Mouse (Mus musculus) hindbrain, embryonic 16.5 days (tissue): ENCODE results near the gene Cpn1. TPM values are rescaled to one million over a fixed set of nuclear protein-coding genes. Genes with fewer than 3 reads are reported as not detected.

Experiments
- ATAC-seq: fragments of 200-750 bp; cut with Nextera tagmentation; 2 replicates; pipeline ENCODE4 v1.8.0; 2017; ENCODE audit warnings: moderate TSS enrichment, moderate library complexity
- H3K27ac ChIP-seq: fragments of 300-500 bp; sonication (generic); 2 replicates; pipeline ENCODE4 v1.5.1; 2014; ENCODE audit warnings: low read depth, mild to moderate bottlenecking, control low read depth, low read length, moderate library complexity
- H3K27me3 ChIP-seq: fragments of 300-500 bp; sonication (generic); replicated peaks from 2 replicates; pipeline ENCODE4 v1.6.1; 2014; ENCODE audit warnings: low read length; ENCODE audit not compliant: control insufficient read depth, insufficient read depth
- H3K36me3 ChIP-seq: fragments of 300-500 bp; sonication (generic); 2 replicates; pipeline ENCODE4 v1.6.1; 2014; ENCODE audit warnings: mild to moderate bottlenecking, low read length, moderate library complexity, mixed read lengths; ENCODE audit not compliant: control insufficient read depth, insufficient read depth
- H3K4me1 ChIP-seq: fragments of 300-500 bp; sonication (generic); 2 replicates; pipeline ENCODE4 v1.6.1; 2014; ENCODE audit warnings: low read depth, low read length; ENCODE audit not compliant: control insufficient read depth, insufficient read depth
- H3K4me2 ChIP-seq: fragments of 300-500 bp; sonication (generic); 2 replicates; pipeline ENCODE4 v1.6.1; 2014; ENCODE audit warnings: mild to moderate bottlenecking, low read length, control low read depth, moderate library complexity
- H3K4me3 ChIP-seq: fragments of 300-500 bp; sonication (generic); 2 replicates; pipeline ENCODE4 v1.5.1; 2014; ENCODE audit warnings: mild to moderate bottlenecking, low read length, control low read depth, moderate library complexity
- H3K9ac ChIP-seq: fragments of 300-500 bp; sonication (generic); 2 replicates; pipeline ENCODE4 v1.6.1; 2014; ENCODE audit warnings: low read depth, mild to moderate bottlenecking, control low read depth, low read length, moderate library complexity
- H3K9me3 ChIP-seq: fragments of 300-500 bp; sonication (generic); 2 replicates; pipeline ENCODE4 v1.6.1; 2014; ENCODE audit warnings: mild to moderate bottlenecking, low read length, moderate library complexity; ENCODE audit not compliant: control insufficient read depth
- WGBS: fragments of 180-500 bp; shearing (Covaris S2); extraction: QIAGEN DNeasy Blood & Tissue Kit; methylation state at CpG from one replicate; pipeline ENCODE4 v1.1.7; 2014; 5-methylcytosine and 5-hydroxymethylcytosine counted together
- polyA plus RNA-seq: library from polyadenylated mRNA; unstranded; fragments of >200 nt; fragmentation: Nextera tagmentation; extraction: Ambion mirVana; gene quantifications from 2 replicates; pipeline ENCODE4 v1.2.1, GENCODE M21; 2015

Gene Cpn1
- polyA plus RNA-seq, 1 experiment from 2014 or later = 0.26 TPM

GRCm38 (mm10) chr19:43995427-43995826 is 9.1 kb upstream of the Cpn1 start:
- H3K4me1 ChIP-seq = no peaks in the 10 kb centered on the region
- no peaks in the 10 kb centered on the region for H3K27me3 ChIP-seq
- no peak overlapping the region for H3K9ac ChIP-seq
- WGBS = 83% methylated on average over 7 of the region's 7 CpGs
- no peaks in the 10 kb centered on the region for H3K36me3 ChIP-seq
- ATAC-seq = no peak
- H3K27ac ChIP-seq = no peak overlapping the region
- no peak overlapping the region for H3K4me2 ChIP-seq
- H3K4me3 ChIP-seq = no peak overlapping the region
- no peaks in the 10 kb centered on the region for H3K9me3 ChIP-seq

- no peak for ATAC-seq
- no peak overlapping the region for H3K4me3 ChIP-seq
- H3K4me2 ChIP-seq = no peak overlapping the region
- no peaks in the 10 kb centered on the region for H3K4me1 ChIP-seq
- H3K9me3 ChIP-seq = no peaks in the 10 kb centered on the region
- H3K36me3 ChIP-seq = no peaks in the 10 kb centered on the region
- WGBS = 73% methylated on average over 4 of the region's 4 CpGs
- H3K9ac ChIP-seq = no peak overlapping the region
- no peak overlapping the region for H3K27ac ChIP-seq
- H3K27me3 ChIP-seq = no peaks in the 10 kb centered on the region
These were observed 6.1 kb upstream of the Cpn1 start for GRCm38 (mm10) chr19:43992464-43992863.

GRCm38 (mm10) chr19:43990362-43990761 is 4.0 kb upstream of the Cpn1 start:
- Histone ChIP-seq H3K4me3 (no peak overlapping the region), H3K9me3 (no peaks in the 10 kb centered on the region), H3K9ac (no peak overlapping the region), H3K4me1 (peaks cover 5% of the 10 kb centered on the region), H3K4me2 (no peak overlapping the region), H3K27ac (no peak overlapping the region), H3K36me3 (no peaks in the 10 kb centered on the region), H3K27me3 (peaks cover 2% of the 10 kb centered on the region; the same call in 1 of the 2 replicates)
- WGBS = 78% methylated on average over 8 of the region's 8 CpGs
- no peak for ATAC-seq

GRCm38 (mm10) chr19:43981992-43982391 is 4.4 kb downstream of the Cpn1 start:
- 92% methylated on average over 5 of the region's 5 CpGs for WGBS
- ATAC-seq = no peak

GRCm38 (mm10) chr19:43980711-43981110 is 5.6 kb downstream of the Cpn1 start:
- no peak for ATAC-seq
- Histone ChIP-seq H3K4me3 (no peak overlapping the region), H3K9ac (no peak overlapping the region), H3K4me2 (no peak overlapping the region), H3K27ac (no peak overlapping the region), H3K27me3 (no peaks in the 10 kb centered on the region; the same call in 1 of the 2 replicates), H3K9me3 (no peaks in the 10 kb centered on the region), H3K36me3 (no peaks in the 10 kb centered on the region), H3K4me1 (no peaks in the 10 kb centered on the region)
- 95% methylated on average over 17 of the region's 17 CpGs for WGBS

More at GRCm38 (mm10) chr19:43981992-43982391, 4.4 kb downstream of the Cpn1 start:
- Histone ChIP-seq H3K4me3 (no peak overlapping the region), H3K9ac (no peak overlapping the region), H3K9me3 (no peaks in the 10 kb centered on the region), H3K4me2 (no peak overlapping the region), H3K27me3 (peaks cover 2% of the 10 kb centered on the region; the same call in 1 of the 2 replicates), H3K27ac (no peak overlapping the region), H3K36me3 (no peaks in the 10 kb centered on the region), H3K4me1 (peaks cover 5% of the 10 kb centered on the region)

- ATAC-seq = no peak
- Histone ChIP-seq H3K9ac (no peak overlapping the region), H3K9me3 (no peaks in the 10 kb centered on the region), H3K27me3 (no peaks in the 10 kb centered on the region), H3K4me2 (no peak overlapping the region), H3K4me3 (no peak overlapping the region), H3K36me3 (no peaks in the 10 kb centered on the region), H3K4me1 (no peaks in the 10 kb centered on the region), H3K27ac (no peak overlapping the region)
- WGBS = 86% methylated on average over 3 of the region's 3 CpGs
These were observed 8.6 kb downstream of the Cpn1 start for GRCm38 (mm10) chr19:43977799-43978198.

GRCm38 (mm10) chr19:43976661-43977060 is 9.7 kb downstream of the Cpn1 start:
- Histone ChIP-seq H3K4me1 (no peaks in the 10 kb centered on the region), H3K4me2 (no peak overlapping the region), H3K36me3 (no peaks in the 10 kb centered on the region), H3K4me3 (no peak overlapping the region), H3K27me3 (no peaks in the 10 kb centered on the region), H3K9me3 (no peaks in the 10 kb centered on the region), H3K27ac (no peak overlapping the region), H3K9ac (no peak overlapping the region)
- ATAC-seq = no peak
- WGBS = 72% methylated on average over 6 of the region's 6 CpGs

GRCm38 (mm10) chr19:43974221-43974620 is 12.1 kb downstream of the Cpn1 start:
- H3K27ac ChIP-seq = no peak overlapping the region
- no peaks in the 10 kb centered on the region for H3K9me3 ChIP-seq
- WGBS = 98% methylated on average over 6 of the region's 6 CpGs
- H3K36me3 ChIP-seq = no peaks in the 10 kb centered on the region
- H3K4me2 ChIP-seq = no peak overlapping the region
- H3K4me3 ChIP-seq = no peak overlapping the region
- no peak overlapping the region for H3K9ac ChIP-seq
- no peaks in the 10 kb centered on the region for H3K4me1 ChIP-seq
- no peaks in the 10 kb centered on the region for H3K27me3 ChIP-seq
- no peak for ATAC-seq

- Histone ChIP-seq H3K9ac (no peak overlapping the region), H3K9me3 (no peaks in the 10 kb centered on the region), H3K27me3 (no peaks in the 10 kb centered on the region), H3K4me3 (no peak overlapping the region), H3K36me3 (no peaks in the 10 kb centered on the region), H3K4me1 (no peaks in the 10 kb centered on the region), H3K4me2 (no peak overlapping the region), H3K27ac (no peak overlapping the region)
- WGBS = 87% methylated on average over 9 of the region's 9 CpGs
- no peak for ATAC-seq
These were observed 12.6 kb downstream of the Cpn1 start for GRCm38 (mm10) chr19:43973711-43974110.

- Histone ChIP-seq H3K4me1 (no peaks in the 10 kb centered on the region), H3K9me3 (no peaks in the 10 kb centered on the region), H3K9ac (no peak overlapping the region), H3K27me3 (no peaks in the 10 kb centered on the region), H3K4me2 (no peak overlapping the region), H3K36me3 (no peaks in the 10 kb centered on the region), H3K4me3 (no peak overlapping the region), H3K27ac (no peak overlapping the region)
- ATAC-seq = no peak
- 95% methylated on average over 8 of the region's 8 CpGs for WGBS
These were observed 14.2 kb downstream of the Cpn1 start for GRCm38 (mm10) chr19:43972129-43972528.
